Mouse (Mus musculus): ENCODE data around the gene Gm49342. TPM values are rescaled to one million over a fixed set of nuclear protein-coding genes. Genes with fewer than 3 reads are reported as not detected.
"Not testable (repeated sequence)": the region's sequence is repeated elsewhere in the genome, so short reads cannot be mapped to it uniquely, and the experiment has no call there.

Gm49342 gene
- total RNA-seq (2022): 10 to 100 TPM; 25.4 to 40.6 (median 33.0) TPM

DNA sequence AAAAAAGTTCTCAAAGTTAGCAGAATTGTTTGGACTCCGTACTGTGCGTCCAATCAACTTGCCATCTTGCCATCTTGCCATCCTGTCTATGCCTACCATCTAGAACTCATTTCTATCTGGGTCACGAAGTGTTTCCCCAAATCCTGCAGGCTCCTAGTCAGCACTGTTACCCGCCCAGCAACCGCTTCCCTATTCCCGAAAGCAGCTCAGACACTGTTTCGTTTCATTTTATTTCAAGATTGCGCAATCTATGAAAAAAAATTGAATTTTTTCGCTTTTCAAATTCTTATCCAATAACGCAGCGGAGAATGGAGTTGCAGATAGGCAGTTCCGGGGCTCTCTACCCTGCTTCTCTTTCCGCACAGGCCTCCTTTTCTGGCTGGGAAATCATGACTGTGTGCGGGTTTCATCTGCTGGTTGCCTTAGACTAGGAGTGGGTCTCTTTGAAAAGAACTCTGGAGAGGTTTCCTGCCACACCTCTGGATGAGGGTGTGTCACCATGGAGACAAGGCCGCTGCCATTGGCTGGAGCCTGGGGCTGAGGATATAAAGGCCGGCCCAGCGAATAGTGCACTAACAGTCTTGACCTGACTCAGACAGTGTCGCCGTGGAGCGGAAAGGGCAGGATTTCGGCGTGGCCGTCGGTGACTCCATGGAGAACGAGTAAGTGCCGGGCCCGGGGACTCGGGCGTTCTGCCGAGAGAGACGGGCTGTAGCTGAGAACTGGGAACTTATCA, at the start of gene Gm49342:
Gene Gm49342, plus strand, starts transcription at position 586 of the 736 bp plus-strand sequence.
- peak; percentile 96 for DNase-seq

DNA sequence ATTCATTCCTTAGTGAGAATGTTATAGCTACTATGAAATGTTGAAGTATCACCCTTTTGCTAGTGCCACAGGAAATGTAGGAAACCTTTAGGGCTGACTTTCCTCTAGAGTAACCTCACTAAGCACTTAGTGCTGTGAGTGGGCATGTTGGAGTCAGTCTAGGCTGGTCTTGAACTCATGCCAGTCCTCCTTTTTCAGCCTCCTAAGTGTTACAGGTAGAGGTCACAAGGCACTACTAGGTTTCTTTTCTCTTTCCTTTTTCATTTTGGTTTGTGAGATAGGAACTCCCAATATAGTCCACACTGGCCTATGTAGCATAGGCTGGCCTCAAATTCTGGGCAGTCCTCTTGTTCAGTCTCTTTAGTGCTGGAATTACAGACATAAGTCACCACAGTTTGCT, 48.9 kb upstream of the Gm49342 start:
- DNase-seq: no peak

DNA sequence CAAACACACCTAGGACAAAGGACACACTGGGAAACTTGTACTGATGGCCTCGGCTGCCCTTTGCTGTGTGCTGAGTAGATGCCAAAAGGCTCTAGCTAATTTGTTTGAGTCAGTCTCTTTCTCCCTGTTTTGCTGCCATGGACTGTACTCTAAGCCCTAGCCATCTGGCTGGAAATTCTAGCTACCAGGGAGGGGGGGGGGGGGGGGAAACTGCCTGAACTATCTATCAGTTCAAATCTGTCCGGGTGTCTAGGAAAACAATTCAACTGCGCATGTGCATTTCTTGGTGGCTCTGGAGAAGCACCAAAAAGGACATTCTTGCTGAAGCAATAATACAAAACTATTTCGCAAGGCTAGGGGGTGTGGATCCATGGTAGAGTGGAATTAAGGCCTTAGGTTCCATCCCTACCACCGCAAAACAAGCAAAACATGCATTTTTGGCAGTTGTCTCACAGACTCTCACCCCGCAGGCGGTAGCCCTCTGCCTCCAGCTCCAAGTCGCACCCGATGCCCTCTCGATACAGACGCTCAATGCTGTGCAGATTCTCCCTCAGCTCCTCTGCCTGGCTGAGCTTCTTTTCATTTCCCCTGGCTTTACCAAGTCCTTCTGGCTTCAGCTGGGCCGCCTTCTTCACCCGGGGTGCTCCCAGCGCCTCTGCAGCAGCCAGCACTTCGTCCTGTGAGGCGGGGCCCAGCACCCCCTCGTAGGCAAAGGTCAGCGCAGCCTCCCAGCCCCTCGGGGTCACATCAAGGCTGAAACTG, 48.2 kb upstream of the Gm49342 start:
- peak; percentile 49 for DNase-seq

DNA sequence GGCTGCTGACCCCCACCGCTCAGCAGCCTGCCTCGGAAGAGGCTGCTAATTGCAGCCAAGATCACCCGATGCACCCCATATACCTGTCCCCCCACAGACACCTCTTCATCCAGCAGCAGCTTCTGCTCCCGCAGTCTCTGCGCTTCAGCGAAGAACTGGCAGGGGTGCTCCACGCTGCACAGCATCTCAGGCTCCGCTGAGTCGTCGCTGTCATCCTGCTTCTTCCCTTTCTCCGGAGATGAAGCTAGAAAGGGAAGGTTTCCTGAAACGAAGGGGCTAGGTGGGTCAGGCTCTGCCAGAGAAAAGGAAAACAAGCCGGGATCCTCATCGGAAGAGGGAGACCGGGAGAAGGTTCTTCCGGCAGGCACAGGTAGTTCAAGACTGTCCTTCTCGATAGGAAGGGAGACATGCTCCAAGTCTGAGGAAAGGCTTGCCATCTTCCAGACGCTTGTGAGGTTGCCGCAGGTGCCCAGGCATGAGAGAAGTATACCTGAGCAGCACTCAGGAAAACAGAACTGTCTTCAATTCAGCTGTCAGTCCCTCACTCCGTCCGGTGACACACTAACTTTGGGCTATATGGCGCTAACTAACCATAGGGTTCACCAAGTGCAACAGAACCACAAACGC, 47.5 kb upstream of the Gm49342 start:
- DNase-seq: no peak

DNA sequence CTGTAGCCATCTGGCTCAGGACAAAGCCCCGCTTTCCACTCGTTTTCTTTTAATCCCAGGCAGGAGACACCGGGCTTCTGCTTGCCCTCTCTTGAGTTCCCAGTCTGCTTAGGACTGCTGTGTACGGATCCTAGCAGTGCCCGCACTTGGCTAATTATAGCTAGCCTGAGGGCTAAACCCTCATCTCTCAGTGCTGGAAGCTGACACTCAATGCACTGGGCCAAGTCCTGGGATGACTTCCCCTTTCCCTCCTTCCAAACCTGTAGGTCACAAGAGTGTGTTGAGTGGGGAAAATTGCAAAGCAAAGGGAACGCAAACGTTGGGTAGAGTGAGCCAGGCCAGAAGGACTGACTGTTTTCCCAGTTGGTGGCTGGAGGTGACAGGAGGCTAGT, 46.9 kb upstream of the Gm49342 start, which contains the start of gene Klhl33:
Gene Klhl33, minus strand, starts transcription at position 134 of the 392 bp plus-strand sequence.
- DNase-seq: no peak

DNA sequence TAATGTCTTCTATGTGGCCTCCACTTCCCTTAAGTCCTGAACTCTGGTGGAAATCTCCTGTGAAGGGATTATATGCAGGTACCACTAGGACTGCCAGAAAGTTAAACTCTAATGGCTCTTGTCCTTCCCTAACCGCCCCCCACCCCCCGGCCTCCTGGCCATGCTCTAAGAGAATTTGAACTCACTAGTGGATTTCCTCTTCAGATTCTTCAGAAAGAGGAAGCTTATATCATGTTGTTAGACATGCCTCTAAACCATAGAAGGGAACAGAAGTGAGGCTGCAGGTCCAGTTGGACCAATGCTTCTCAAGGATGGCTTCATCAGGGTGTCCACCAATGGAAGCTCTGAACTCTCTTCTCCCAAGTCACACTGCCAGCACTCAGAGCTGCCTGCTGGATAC, 46.3 kb upstream of the Gm49342 start:
- DNase-seq: not testable (repeated sequence)

DNA sequence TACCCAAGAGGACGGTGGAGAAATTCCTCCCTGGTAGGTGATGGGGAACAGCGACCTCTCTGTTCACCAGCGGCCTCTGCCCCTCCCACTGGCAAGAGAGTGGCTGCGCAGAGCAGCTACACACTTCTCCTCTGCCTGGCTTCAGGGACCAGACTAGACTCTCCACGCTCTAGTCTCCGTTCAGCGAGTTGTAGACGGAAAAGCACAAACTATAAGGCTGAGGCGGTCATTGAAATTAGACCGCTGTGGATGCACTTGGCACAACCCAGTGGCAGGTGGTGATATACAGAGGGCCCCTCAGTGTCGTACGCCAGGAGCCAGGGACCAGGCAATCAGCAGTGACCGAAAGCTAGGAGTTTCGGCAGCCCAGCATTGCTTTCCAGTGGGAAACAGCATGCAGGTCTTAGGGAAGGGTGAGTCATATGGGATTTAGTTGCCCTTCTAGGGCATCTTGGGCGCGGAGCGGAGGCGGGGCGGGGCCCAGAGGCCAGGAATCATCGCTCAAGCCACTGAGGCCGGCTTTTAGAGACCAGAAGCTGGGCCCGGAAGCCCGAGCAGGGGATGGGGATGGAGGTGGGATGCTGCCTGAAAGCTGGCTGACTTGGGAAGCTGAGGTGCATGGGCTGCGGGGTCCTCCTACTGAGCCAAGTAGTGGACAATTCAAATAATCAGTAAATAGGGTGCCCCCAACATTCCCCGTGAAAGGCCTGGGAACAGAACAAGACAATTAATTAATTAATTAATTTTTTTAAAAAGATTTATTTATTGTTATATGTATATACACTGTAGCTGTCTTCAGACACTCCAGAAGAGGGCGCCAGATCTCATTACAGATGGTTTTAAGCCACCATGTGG, 40.1 kb upstream of the Gm49342 start:
- DNase-seq: peak; percentile 27

DNA sequence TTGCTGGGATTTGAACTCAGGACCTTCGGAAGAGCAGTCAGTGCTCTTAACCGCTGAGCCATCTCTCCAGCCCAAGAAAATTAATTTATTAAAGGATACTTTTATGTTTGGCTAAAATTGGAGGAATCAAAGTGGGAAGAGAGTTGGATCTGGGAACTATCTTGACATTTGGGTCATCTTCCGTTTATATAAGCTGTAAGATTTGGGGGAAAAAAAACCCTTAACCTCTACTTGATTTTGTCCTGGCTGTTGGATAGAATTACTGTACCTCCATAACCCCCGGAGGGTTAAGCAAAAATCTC, 39.5 kb upstream of the Gm49342 start:
- DNase-seq: no peak

DNA sequence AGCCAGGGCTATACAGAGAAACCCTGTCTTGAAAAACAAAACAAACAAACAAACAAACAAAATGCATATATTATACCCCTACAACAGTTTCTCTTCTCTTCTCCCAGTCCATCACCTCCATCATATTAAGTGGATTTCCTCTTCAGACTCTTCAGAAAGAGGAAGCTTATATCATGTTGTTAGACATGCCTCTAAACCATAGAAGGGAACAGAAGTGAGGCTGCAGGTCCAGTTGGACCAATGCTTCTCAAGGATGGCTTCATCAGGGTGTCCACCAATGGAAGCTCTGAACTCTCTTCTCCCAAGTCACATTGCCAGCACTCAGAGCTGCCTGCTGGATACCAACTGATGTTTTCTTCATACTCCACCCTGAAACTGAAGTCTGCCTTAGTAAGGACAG, 39.0 kb upstream of the Gm49342 start:
- not testable (repeated sequence) for DNase-seq

DNA sequence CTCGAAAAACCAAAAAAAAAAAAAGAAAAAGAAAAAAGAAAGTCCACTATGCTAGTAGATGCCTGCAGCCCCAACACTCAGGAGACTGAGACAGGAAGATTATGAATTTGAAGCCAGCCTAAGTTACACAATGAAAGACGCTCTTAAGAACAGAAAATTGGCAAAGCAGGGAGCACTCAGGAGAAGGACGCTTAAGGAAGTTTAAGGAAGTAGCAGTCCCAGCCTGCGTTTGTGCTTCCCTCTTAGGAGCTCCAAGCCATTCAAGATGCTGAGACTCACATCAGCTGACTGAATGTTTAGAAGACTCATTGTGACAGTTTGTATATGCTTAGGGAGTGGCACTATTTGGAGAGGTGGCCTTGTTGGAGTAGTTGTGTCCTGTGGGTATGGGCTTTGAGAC, 36.2 kb upstream of the Gm49342 start:
- no peak for DNase-seq

DNA sequence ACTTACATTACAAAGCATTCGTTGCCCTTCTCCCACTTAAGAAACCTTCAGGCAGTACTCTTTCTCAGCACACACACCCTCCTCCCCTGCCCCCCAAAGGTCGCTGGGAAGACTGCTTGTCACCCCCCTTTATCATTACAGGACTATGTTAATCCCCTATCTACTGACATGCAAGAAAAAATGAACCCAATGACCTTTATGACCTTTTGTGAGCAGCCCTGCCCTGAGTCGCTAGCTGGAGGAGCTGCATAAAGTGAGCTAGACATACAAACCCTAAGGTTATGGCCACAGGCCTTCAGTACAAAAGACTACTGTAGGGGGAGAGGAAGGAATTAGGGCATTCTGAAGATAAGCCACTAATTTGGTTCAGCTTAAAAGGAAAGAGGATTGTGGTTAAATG, 33.0 kb upstream of the Gm49342 start:
- no peak for DNase-seq

DNA sequence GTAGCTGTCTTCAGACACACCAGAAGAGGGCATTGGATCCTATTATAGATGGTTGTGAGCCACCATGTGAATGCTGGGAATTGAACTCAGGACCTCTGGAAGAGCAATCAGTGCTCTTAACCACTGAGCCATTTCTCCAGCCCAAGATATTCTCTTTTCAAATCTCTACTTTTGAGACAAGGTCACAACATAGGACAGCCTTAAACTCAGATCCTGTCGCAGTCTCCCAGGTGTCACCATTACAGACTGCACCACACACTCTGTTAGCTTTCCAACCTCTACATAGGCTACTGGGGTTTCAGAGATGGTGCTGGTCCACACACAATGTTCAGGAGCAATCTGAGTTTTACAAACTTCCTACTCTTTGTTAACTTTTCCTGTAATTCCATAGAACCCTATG, 20.9 kb upstream of the Gm49342 start:
- DNase-seq: not testable (repeated sequence)

DNA sequence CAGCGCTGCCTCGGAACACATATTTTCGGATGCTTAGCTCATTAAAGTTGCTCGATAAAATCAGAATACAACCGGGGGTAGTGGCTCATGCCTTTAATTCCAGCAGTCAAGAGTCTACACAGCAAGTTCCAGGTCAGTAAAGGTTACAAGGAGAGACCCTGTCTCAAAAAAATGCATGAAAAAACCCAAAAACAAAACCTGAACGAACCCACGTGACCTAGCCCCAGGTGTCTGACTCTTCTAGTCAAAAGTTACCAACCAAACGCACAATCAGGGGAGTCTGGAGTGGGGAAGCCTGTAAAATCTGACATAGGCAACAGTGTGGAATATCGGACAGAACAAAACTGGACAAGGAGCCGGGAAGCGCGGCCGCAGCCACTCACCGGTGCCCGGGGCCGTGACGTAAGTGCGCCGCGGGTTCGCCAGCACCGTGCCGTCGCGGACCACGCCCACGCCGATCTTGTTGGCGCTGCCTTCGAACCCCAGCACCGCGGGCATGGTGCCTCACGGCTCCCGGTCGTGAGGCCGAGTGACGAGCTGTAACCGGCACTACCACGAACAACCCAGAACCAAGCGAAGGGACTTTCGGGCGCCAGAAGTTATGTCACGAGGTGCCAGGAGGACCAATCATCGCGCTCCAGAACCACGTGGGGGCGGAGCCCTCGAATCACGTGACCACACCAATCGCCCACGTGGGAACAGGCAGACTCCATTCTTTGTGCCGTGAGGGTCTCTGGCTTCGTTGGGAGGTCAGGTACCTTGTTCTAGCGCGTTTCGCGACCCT, 19.8 kb upstream of the Gm49342 start, which contains the start of the genes Osgep and Apex1:
Gene Osgep, minus strand, starts transcription at position 613 of the 784 bp plus-strand sequence.
Gene Apex1, plus strand, starts transcription at position 688 of the 784 bp plus-strand sequence.
- peak; percentile 96 for DNase-seq

DNA sequence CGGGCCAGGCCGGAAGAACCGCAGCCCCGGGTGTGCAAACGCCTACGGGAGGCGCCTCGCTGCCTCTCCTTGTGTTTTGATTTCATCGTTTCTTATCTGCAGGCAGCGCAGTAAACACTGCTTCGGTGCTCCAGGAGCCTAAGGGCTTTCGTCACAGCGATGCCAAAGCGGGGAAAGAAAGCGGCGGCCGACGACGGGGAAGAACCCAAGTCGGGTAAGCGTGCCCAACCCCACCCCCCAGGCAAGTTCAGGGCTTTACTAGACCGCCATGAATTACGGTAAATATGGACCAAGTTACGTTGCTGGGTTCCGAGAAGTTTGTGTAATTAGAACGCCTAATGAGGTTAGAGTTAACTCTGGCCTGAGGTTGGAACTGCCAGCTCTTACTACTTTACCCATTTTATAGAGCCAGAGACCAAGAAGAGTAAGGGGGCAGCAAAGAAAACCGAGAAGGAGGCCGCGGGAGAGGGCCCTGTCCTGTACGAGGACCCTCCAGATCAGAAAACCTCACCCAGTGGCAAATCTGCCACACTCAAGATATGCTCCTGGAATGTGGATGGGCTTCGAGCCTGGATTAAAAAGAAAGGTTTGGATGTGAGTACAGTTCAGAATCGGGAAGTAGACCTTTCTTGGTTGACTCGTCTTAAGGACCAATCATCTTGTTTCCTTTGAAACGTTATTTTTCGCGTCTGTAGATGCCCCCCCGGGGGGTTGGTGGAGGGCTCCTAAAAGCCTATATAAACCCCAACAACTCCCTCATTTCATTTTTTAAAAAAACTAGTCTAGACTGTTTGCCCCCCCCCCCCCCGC, 19.0 kb upstream of the Gm49342 start:
- no peak for DNase-seq

DNA sequence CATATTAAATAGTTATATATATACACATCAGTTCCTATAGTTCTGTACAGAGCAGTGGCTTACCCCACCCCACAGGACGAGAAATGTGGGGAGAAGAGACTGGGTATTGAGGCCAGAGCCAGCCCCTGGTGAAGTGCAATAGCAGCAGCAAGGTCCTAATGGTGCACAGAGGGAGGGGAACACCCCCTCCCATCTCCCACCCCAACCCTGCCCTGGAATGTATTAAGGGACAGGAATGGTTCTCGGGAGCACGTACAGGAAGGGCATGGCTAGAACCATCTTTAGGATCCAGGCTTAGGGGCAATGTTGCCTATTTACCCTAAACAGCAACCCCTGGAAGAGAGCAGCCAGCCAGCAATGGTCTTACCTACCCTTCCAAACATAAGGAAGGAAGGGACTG, 17.0 kb upstream of the Gm49342 start:
- DNase-seq: no peak

DNA sequence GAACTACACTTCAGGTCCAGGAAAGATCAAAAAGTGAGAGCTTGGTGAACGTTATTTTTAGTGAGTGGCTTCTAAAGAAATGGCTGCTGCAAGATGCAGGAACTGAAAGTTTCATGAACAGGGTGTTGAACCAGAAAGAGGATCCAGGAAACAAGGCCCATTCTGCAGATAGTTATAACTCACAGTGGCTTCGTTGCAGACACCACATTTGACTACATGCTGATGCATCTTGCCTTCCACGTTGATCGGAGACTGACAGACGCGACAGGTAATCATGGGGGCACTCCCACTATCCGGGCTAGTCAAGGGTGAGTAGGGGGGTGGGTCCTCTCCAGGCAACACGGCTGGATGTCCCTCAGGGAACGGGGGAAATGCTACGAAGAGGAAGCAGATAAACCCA, 14.4 kb upstream of the Gm49342 start:
- peak; percentile 29 for DNase-seq

DNA sequence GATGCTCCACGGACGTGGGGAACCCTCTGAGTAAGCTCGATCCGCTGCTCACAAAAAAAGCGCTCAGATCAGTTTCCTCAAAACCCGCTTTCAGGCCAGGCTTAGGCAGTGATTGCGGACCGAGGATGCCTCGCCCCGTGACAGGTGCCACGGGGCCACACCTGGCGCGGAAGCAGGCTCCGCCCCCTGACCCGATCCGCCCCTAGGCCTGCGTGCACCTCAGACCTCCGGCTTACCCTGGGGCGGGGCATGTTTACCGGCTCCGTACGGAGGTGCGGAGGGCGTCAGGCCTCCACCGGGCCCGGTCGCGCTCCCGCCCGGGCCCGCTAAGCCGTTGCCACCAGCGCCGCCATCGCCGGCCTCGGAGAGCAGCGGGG, 14.0 kb upstream of the Gm49342 start:
- DNase-seq: no peak

DNA sequence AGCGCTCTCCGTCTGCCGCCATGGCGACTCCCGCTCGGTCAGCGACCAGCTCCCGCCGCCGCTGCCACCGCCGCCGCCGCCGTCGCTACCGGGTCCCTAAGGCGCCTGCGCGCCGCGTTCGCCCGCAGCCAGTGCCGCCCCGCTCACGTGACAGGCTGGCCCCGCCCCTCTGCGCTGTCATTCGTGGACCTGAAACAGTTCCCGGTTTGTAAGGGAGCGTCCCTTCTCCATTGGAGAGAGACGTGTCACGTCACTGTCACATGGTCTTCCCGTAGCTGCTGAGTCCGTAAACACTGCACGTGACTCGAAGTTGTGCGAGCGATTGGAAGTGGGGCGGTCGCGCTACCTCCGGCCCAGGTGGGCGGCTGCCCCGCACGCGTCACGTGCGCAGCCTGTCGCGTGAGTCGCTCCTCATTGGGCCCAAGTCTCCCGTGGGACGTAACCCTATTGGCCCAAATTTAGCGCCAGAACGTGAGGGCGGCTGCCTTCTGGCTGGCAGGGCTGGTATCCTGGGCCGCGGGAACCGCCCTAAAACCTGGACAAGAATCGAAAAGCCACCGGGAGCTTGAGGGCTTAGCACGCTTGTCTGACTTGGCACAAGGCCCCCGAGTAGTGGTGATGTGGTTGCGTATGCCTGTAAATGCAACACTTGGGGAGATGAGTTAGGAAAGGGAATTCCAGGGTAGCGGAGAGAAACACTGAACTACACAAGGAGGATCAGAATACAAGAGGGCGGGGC, 13.4 kb upstream of the Gm49342 start, which contains the start of the genes Pip4p1 and Pnp:
Gene Pip4p1, minus strand, starts transcription at position 103 of the 739 bp plus-strand sequence.
Gene Pnp, plus strand, starts transcription at position 329 of the 739 bp plus-strand sequence.
- DNase-seq: peak; percentile 99

DNA sequence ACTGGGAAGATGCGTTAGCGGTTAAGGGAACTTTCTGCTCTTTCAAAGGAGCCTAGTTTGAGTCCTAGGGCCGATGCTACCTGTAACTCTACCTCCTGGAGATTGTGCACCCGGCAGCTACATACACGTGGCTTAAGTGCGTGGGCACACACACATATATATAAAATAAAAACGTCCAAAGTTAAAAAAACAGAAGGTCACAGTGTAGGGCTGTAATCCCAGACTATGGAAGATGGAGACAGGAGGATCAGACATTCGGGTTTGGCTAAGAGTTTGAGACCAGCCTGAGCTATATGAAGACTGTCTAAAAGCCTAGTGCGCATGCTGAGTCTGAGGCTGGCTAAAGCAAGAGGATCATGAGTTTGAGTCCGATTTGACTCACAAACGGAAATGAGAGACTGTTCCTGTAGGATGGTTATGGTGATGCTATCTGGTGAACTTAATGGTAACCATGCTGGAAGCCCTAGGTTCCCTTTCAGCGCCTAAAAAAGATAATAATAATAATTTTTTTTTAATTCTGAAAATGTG, 12.8 kb upstream of the Gm49342 start:
- no peak for DNase-seq

DNA sequence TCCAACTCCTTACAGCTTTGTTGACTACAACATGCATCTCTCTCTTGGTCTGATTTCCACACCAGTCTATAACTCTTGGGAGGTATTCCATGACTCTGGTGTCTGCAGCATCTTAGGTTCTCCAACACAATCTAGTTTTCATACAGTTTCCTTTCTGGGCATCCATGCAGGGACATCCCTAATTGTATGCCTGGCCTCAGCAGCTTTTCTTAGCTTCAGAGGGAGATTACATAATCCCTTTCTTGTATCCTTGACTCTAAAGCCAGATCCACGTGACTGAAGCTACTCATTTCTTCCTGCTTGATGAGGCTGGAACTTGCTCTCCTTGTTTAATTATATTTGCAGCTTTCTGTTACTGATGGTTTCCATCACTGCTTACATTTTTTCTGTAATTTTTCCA, 7.7 kb upstream of the Gm49342 start:
- DNase-seq: no peak
